Mouse (Mus musculus) CD8-positive naive resting alpha-beta T cell, adult 2 months (primary cell): ENCODE results near the gene Paox.

ENCODE experiments used
- DNase-seq, 2 experiments: peaks; one replicate each; pipeline ENCODE4 v3.0.0; 2022; ENCODE audit warnings: low read depth in 2 of 2, low spot score in 2 of 2

Gene Paox

GRCm38 (mm10) chr7:140115583-140116328 is at the start of gene Paox:
Gene Paox (plus strand): TSS chr7:140115799.
- no peak for DNase-seq

- no peak for DNase-seq
Observed at GRCm38 (mm10) chr7:140067397-140067796, 48.2 kb upstream of the Paox start.

- DNase-seq, result no peak
Observed at GRCm38 (mm10) chr7:140070042-140070711, 45.4 kb upstream of the Paox start.

GRCm38 (mm10) chr7:140077698-140078097 is 37.9 kb upstream of the Paox start:
- no peak for DNase-seq

- DNase-seq, result peak; percentile 30 to 41
Observed at GRCm38 (mm10) chr7:140078711-140079110, 36.9 kb upstream of the Paox start.

GRCm38 (mm10) chr7:140080503-140081156 is 35.0 kb upstream of the Paox start:
- DNase-seq, result peak; percentile 20 to 36

GRCm38 (mm10) chr7:140081408-140082241 is 34.0 kb upstream of the Paox start:
- DNase-seq, result no peak

- no peak for DNase-seq
Observed at GRCm38 (mm10) chr7:140082242-140082678, 33.3 kb upstream of the Paox start, which contains the start of gene Caly. Gene Caly (minus strand): TSS chr7:140082548.

GRCm38 (mm10) chr7:140090601-140091000 is 25.0 kb upstream of the Paox start:
- DNase-seq, result no peak

- no peak for DNase-seq
Observed at GRCm38 (mm10) chr7:140092924-140093528, 22.6 kb upstream of the Paox start, which contains the start of gene Prap1. Gene Prap1 (plus strand): TSS chr7:140093395.

GRCm38 (mm10) chr7:140094954-140095353 is 20.6 kb upstream of the Paox start:
- no peak for DNase-seq

- DNase-seq, result no peak
Observed at GRCm38 (mm10) chr7:140095556-140095955, 20.0 kb upstream of the Paox start.

- no peak for DNase-seq
Observed at GRCm38 (mm10) chr7:140096055-140096454, 19.5 kb upstream of the Paox start.

GRCm38 (mm10) chr7:140098466-140098865 is 17.1 kb upstream of the Paox start:
- DNase-seq, result no peak

GRCm38 (mm10) chr7:140101498-140101897 is 14.1 kb upstream of the Paox start:
- no peak for DNase-seq

GRCm38 (mm10) chr7:140101993-140102860 is 13.4 kb upstream of the Paox start, which contains the start of gene Fuom:
Gene Fuom (minus strand): TSS chr7:140102441.
- peak; percentile 55 to 73 for DNase-seq

GRCm38 (mm10) chr7:140104009-140104408 is 11.6 kb upstream of the Paox start:
- DNase-seq, result no peak

- DNase-seq, result no peak
Observed at GRCm38 (mm10) chr7:140111943-140112342, 3.7 kb upstream of the Paox start.

GRCm38 (mm10) chr7:140116329-140117054 is 893 bp downstream of the Paox start, which contains the start of gene Echs1:
Gene Echs1 (minus strand): TSS chr7:140116476.
- peak; percentile 77 to 84 for DNase-seq
